Mouse (Mus musculus): Measurements from ENCODE around the gene Actr1a.

Gene Actr1a

GRCm38 (mm10) chr19:46399372-46399771 is 3.8 kb upstream of the Actr1a start:
- DNase-seq: no peak

GRCm38 (mm10) chr19:46398401-46398800 is 2.9 kb upstream of the Actr1a start:
- no peak for DNase-seq

- no peak for DNase-seq
Observed at GRCm38 (mm10) chr19:46397436-46398001, 2.0 kb upstream of the Actr1a start.

GRCm38 (mm10) chr19:46396686-46397435 is 1.3 kb upstream of the Actr1a start, which contains the start of gene Sufu:
Gene Sufu (plus strand): TSS chr19:46396896.
- peak; percentile 96 to 97 for DNase-seq

GRCm38 (mm10) chr19:46396109-46396508 is 561 bp upstream of the Actr1a start:
- DNase-seq: no peak

- no peak for DNase-seq
Observed at GRCm38 (mm10) chr19:46394712-46395108, 838 bp downstream of the Actr1a start.

- peak in 1 of 2 experiments; percentile 46 for DNase-seq
Observed at GRCm38 (mm10) chr19:46392018-46392417, 3.5 kb downstream of the Actr1a start.

- DNase-seq: no peak
Observed at GRCm38 (mm10) chr19:46389872-46390271, 5.7 kb downstream of the Actr1a start.

- no peak for DNase-seq
Observed at GRCm38 (mm10) chr19:46382275-46382674, 13.3 kb downstream of the Actr1a start.

GRCm38 (mm10) chr19:46375891-46376290 is 19.7 kb downstream of the Actr1a start:
- DNase-seq: no peak

GRCm38 (mm10) chr19:46375489-46375888 is 20.1 kb downstream of the Actr1a start:
- no peak for DNase-seq

GRCm38 (mm10) chr19:46374477-46375088 is 21.0 kb downstream of the Actr1a start:
- no peak for DNase-seq

- peak; percentile 22 to 55 for DNase-seq
Observed at GRCm38 (mm10) chr19:46369204-46369603, 26.3 kb downstream of the Actr1a start.

- no peak for DNase-seq
Observed at GRCm38 (mm10) chr19:46367798-46368590, 27.6 kb downstream of the Actr1a start.

GRCm38 (mm10) chr19:46363294-46364009 is 32.1 kb downstream of the Actr1a start:
- no peak for DNase-seq

- DNase-seq: no peak
Observed at GRCm38 (mm10) chr19:46362104-46362503, 33.4 kb downstream of the Actr1a start.

GRCm38 (mm10) chr19:46358381-46358780 is 37.2 kb downstream of the Actr1a start:
- DNase-seq: no peak

GRCm38 (mm10) chr19:46357344-46358280 is 37.9 kb downstream of the Actr1a start:
- DNase-seq: no peak

- DNase-seq: peak; percentile 64 to 65
Observed at GRCm38 (mm10) chr19:46356701-46357138, 38.8 kb downstream of the Actr1a start.

GRCm38 (mm10) chr19:46350168-46350932 is 45.2 kb downstream of the Actr1a start, which contains the start of gene 2310034G01Rik:
Gene 2310034G01Rik (minus strand): TSS chr19:46350302.
- DNase-seq: no peak
